15 mouse cellular contexts compared by ENCODE assay signal in the genomic region with DNA sequence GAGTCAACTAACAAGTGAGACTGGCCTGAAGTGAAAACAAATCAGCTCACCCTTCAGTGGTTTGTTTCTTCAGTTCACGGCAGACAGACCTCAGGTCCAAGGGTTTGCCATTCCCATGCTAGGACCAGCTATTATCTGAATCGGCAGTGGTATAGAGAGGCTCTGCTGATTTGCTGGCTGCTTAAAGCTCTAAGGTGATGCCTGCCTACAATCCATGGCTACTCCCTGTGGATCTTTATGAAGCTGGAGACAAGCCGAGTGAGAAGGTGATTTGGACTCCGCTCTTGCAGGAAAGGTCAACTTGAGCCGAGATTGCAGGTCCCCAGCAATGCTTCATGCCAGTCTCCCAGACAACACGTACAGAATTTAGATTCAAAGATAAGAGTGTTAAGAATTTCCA. TPM values are rescaled to one million over a fixed set of nuclear protein-coding genes. Genes with fewer than 3 reads are reported as not detected.
A peak's percentile ranks its signal among the peaks of the same experiment; 100 is the strongest.
DNase-seq lines count a peak whose midpoint lies in the region; ATAC-seq and TF ChIP-seq lines count a peak whose summit lies in the region.
"Had no signal": no experiment of that assay in that cellular context is flagged by ENCODE, and none has a peak within 500 bp of the region (broad histone marks: within the 10 kb centered on the region; RNA-seq: fewer than 3 reads in every experiment).

No protein-coding gene starts in this region.

- TF ChIP-seq POLR2A in kidney, adult 2 months (IDR thresholded peaks at IDR 0.05; ENCODE audit: low read depth, low read length) = no peak
- TF ChIP-seq POLR2A in small intestine, adult 2 months (IDR thresholded peaks at IDR 0.05; ENCODE audit: low read depth, low read length) = no peak

- H3K4me1 ChIP-seq in kidney, adult 2 months (ENCODE audit: control insufficient read depth, insufficient read depth, low read length) = peaks cover 16% of the 10 kb centered on the region
- H3K4me1 ChIP-seq in kidney, embryonic 14.5 days (ENCODE audit: control insufficient read depth, insufficient read depth, low read length) = no peaks in the 10 kb centered on the region
- peaks cover 7% of the 10 kb centered on the region for H3K4me1 ChIP-seq in small intestine, adult 2 months (ENCODE audit: control insufficient read depth, insufficient read depth, insufficient read length, low read length)

- no peak overlapping the region for H3K9ac ChIP-seq in kidney, embryonic 14.5 days (ENCODE audit: low read depth, low read length)
- H3K9ac ChIP-seq: forebrain, embryonic 13.5 days had no signal

- no peak for TF ChIP-seq CTCF in kidney, adult 2 months (conservative IDR thresholded peaks at IDR 0.05; ENCODE audit: insufficient read depth, insufficient read length, low read depth, low read length)
- no peak for TF ChIP-seq CTCF in small intestine, adult 2 months (IDR thresholded peaks at IDR 0.05; ENCODE audit: extremely low read depth, insufficient read length, insufficient replicate concordance, low read depth, low read length)

- H3K4me3 ChIP-seq in kidney, adult 2 months (ENCODE audit: insufficient read depth, low read depth, low read length) = no peak overlapping the region
- no peak overlapping the region for H3K4me3 ChIP-seq in kidney, embryonic 14.5 days (ENCODE audit: low read length)
- H3K4me3 ChIP-seq in small intestine, adult 2 months (ENCODE audit: low read depth, low read length) = no peak overlapping the region
- H3K4me3 ChIP-seq: forebrain, embryonic 13.5 days; layer of hippocampus, adult 2 months; megakaryocyte, embryonic 14.5 days had no signal

- no peaks in the 10 kb centered on the region for H3K9me3 ChIP-seq in kidney, embryonic 14.5 days (ENCODE audit: control insufficient read depth, low read length)
- H3K9me3 ChIP-seq: forebrain, embryonic 13.5 days; G1E; megakaryocyte, embryonic 14.5 days had no signal

- peak; percentile 21 to 27 for DNase-seq in cerebellum, postnatal 25 days
- no peak for DNase-seq in cerebellum, adult 9-10 months
- DNase-seq in kidney, adult 2 months = peak; percentile 55
- DNase-seq in kidney, adult 9 months = peak; percentile 51
- no peak for DNase-seq in left cerebral cortex, adult 8-10 months (ENCODE audit: low spot score in 2 of 2)
- DNase-seq: heart, postnatal 4 days; right cerebral cortex, postnatal 14 days had no signal

- H3K27me3 ChIP-seq in kidney, adult 2 months (replicated peaks; ENCODE audit: control insufficient read depth, insufficient read depth, low read length) = no peaks in the 10 kb centered on the region
- no peaks in the 10 kb centered on the region for H3K27me3 ChIP-seq in kidney, embryonic 14.5 days (ENCODE audit: control insufficient read depth, insufficient read depth, low read length)
- H3K27me3 ChIP-seq in small intestine, adult 2 months (ENCODE audit: control insufficient read depth, insufficient read depth, low read length) = no peaks in the 10 kb centered on the region
- H3K27me3 ChIP-seq: forebrain, embryonic 13.5 days; megakaryocyte, embryonic 14.5 days had no signal

- H3K36me3 ChIP-seq in kidney, adult 2 months (ENCODE audit: control insufficient read depth, insufficient read depth, low read length) = no peaks in the 10 kb centered on the region
- no peaks in the 10 kb centered on the region for H3K36me3 ChIP-seq in kidney, embryonic 14.5 days (ENCODE audit: control insufficient read depth, insufficient read depth, low read length)
- H3K36me3 ChIP-seq in small intestine, adult 2 months (ENCODE audit: control insufficient read depth, insufficient read depth, low read length) = no peaks in the 10 kb centered on the region

- WGBS in kidney, adult 2 months = 24% methylated on average over 6 of the region's 6 CpGs
- 74% methylated on average over 6 of the region's 6 CpGs for WGBS in kidney, embryonic 14.5 days
- 25% methylated on average over 6 of the region's 6 CpGs for WGBS in small intestine, adult 2 months

- no peak for ATAC-seq in kidney, embryonic 14.5 days (ENCODE audit: low FRiP score, low TSS enrichment)
- ATAC-seq: forebrain, embryonic 13.5 days; hindbrain, postnatal 0 days; lung, postnatal 0 days had no signal

- no peak overlapping the region for H3K4me2 ChIP-seq in kidney, embryonic 14.5 days (replicated peaks; ENCODE audit: low read depth, low read length)
- H3K4me2 ChIP-seq: forebrain, embryonic 13.5 days had no signal

- H3K27ac ChIP-seq in kidney, adult 2 months (ENCODE audit: insufficient read depth, low read depth, low read length) = peak overlapping the region; percentile 45; the same call in 1 of the 2 replicates
- no peak overlapping the region for H3K27ac ChIP-seq in kidney, embryonic 14.5 days (ENCODE audit: low read depth, low read length)
- peak overlapping the region; percentile 80 for H3K27ac ChIP-seq in small intestine, adult 2 months (ENCODE audit: insufficient read depth, low read depth, low read length)
- H3K27ac ChIP-seq: forebrain, embryonic 13.5 days; hindbrain, postnatal 0 days; layer of hippocampus, adult 2 months had no signal

RNA-seq across cellular contexts. Expression of gene Ndfip2, which starts 8.7 kb away (rescaled TPM):
- polyA plus RNA-seq in kidney, adult 2 months (2012; rRNA removed) = 81.6 and 83.9 TPM in 2 replicates
- polyA plus RNA-seq in kidney, embryonic 14.5 days (2014; fragmentation: Nextera tagmentation; extraction: Ambion mirVana) = 56.7 and 67.3 TPM in 2 replicates
- polyA plus RNA-seq in small intestine, adult 2 months (2012; rRNA removed) = 77.6 and 208 TPM in 2 replicates
- total RNA-seq in left cerebral cortex, adult 8-10 months (2022) = 100 to 1,000 TPM in 2 of 4 experiments, 10 to 100 TPM in 2; 94.4 to 110 (median 102) TPM

Comparison
In these comparisons a context has a peak if more than half of its experiments do, and no peak if none do; other contexts are left out.
1. DNase-seq: peak in cerebellum, postnatal 25 days (2 of 2), kidney, adult 2 months (single experiment) and kidney, adult 9 months (single experiment); none in cerebellum, adult 9-10 months (single experiment) and left cerebral cortex, adult 8-10 months (0 of 2).